Mouse (Mus musculus): ENCODE measurements around the gene Prkaca.
"Not testable (repeated sequence)": the region's sequence is repeated elsewhere in the genome, so short reads cannot be mapped to it uniquely, and the experiment has no call there.

Gene Prkaca

DNA sequence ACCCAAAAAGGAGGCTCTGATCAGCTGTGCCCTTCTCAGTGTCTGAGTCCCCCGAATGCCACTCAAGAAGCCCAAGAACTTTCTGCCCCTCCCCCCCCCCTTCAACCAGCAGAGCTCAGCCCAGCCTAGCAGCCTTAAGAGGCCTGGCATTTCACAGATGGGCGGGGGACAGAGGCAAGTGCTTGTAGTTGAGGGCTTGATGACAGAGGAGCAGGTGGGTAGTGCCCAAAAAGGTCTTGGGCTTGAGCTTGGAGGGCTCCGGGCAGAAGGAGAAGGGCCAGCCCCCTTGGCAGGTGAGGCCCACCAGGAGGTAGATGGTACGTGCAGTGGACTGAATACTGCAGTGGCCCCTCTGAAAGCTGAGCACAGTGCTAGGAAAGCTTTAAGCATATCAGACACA lies 1.7 kb downstream of the Prkaca start:
- in situ Hi-C loops (cut with MboI, MseI), result no loop called here

DNA sequence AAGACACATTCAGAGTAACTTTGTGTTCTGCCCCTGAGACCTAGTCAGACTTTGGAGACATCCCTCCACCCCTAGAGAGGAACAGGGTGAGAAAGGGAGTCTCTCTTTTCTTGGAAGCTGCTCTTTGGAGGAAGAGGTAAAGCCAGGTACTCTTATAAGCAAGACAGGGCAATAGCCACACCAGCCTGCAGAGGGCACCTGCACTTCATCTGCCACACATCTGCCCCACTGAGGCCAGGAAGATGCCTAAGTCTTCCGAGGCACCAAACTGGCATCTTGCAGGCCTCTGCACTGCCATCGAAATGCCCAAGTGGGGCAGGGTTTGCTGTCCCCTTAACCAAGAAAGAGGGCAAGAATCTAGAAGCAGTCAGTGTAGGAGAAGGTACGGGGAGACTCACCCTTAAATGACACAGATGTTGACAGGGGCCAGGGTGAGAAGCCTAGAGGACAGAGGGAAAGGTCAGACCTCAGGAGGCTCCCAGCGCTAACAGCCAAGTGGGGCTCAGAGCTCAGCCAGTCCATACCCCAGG lies 3.4 kb downstream of the Prkaca start:
- in situ Hi-C loops (cut with MboI, MseI), result no loop called here

DNA sequence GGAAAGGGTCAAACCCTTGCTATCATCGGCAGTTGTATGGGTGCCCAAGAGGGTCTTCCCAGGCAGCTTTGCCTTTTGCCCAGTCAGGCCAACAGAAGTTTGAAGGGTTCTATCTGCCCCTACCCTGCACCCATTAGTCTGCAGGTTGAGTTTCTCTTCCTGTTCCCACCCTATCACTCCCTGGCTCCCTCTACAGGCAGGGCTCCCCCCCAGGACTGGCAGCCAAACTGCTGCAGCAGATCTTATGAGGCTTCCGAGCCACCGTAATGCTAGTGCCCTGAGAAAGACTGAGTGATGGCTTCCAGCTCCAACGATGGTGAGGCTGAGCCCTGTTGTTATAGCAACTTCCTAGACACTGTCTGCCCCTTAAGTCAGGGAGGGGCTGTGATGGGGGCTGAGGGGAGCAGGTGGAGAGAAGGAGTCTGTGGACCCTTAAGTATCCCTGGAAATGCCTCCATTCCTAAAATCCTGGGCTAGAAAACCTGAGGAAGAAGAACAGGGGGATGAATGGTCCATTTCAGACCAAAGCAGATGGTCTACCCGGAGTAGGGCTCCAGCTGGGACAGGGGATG lies 4.1 kb downstream of the Prkaca start:
- in situ Hi-C loops (cut with MboI, MseI), result no loop called here

DNA sequence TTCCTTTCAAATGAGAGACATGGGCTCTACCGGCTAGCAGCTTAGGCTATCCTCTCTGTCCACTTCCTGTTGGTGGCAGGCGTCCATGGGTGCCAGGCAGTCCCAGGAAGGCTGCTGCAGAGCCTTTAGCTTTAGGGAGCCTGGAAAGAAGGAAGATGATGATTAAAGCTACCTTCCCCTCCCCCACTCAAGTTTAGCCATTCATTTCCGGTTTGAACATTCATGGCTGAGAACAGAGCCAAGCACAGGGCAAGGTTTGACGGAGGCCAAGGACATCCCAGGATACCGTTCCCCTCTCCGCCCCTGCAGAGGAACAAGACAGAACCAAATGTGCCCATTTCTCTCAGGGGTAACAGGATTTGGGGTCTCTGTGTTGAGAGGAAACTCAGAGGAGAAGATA lies 4.9 kb downstream of the Prkaca start:
- in situ Hi-C loops (cut with MboI, MseI), result no loop called here

DNA sequence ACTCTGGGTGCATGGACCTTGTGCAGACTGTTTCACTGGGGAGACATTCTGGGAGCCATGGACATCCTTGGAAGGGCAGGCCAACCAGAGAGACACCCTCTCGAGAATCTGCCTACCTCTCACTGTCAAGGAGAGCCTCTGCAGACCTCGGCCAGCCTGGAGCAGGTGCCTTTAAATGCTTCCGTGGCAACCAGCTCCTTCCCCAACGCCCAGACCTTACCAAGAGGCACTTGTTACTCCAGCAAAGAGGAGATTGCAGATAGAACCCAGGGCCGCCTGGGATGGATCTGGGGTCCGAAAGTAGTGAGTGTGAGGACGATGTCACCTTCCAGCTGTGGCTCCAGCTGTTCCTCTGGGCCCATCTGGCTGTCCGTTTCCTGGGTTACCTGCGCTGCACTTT lies 5.4 kb downstream of the Prkaca start:
- in situ Hi-C loops (cut with MboI, MseI), result no loop called here

DNA sequence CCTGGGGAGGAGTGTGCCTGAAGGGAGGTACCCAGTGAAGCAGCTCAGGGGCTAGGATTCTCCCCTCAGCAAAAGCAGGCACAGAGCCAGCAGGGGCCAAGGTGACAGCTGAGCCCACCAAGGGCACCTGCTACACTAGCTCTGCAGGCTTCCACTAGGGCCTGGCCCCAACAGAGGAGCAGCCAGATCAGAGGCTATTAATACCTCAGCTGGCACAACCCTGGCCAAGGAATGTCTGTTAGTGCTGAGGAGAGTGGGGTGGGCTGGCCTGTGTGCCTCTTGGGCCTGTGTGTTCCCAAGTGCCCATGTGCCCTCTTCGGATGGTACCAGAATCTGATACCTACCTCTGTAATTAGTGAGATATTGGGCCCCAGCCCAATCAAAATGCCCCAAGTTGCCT lies 7.5 kb downstream of the Prkaca start:
- in situ Hi-C loops (cut with MboI, MseI), result no loop called here

DNA sequence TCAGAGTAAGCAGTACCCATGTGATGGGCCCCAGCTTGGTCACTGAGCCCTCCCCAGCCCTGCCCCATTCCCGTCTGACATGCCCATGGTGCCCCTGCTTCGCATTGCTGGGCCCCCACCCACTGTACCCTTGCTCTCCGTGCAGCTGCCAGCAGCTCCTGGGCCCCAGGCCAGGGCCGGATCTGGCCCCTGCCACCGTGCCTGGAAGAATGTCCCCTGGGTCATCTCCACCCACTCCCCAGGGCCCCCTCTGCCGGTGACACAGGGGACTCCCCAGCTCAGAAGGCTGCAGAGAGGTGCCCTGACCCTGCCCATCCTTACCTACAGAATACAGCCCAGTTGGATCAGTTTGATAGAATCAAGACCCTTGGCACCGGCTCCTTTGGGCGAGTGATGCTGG lies 8.1 kb downstream of the Prkaca start:
- in situ Hi-C loops (cut with MboI, MseI), result no loop called here

DNA sequence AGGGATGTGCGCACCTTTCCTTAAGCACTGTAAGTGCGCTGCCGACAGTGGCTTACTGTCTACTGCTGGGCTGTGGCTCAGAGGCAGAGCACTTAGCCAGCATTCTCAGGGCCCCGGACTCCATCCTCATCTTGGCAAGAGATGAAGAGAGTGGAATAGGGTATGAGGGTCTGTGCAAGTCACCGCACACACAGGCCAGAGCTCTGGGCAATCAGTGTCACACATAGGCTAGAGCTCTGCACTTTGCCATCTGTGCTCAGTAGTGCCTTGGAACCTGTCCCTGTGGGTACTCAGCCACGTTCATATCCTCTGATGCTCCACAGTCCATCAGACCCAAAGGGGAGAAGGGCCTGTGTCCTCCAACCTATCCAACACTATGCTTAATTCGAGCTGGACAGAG lies 8.7 kb downstream of the Prkaca start:
- in situ Hi-C loops (cut with MboI, MseI), result no loop called here

DNA sequence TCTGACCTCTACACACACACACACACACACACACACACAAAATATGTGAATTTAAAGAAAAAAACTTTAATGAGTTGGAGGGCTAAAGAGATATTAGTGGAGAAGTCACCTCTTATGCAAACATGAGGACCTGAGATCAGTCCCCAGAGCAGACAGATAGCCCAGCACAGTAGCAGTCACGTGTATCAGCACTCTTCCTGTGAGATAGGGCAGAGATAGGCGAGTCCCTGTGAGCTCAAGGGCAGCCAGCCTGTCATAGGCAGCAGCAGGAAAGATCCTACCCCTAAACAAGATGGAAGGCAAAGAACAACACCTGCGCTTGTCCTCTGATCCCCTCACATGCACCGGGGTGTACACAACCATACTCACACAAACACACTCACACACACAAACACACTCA lies 9.7 kb downstream of the Prkaca start:
- in situ Hi-C loops (cut with MboI, MseI), result no loop called here

DNA sequence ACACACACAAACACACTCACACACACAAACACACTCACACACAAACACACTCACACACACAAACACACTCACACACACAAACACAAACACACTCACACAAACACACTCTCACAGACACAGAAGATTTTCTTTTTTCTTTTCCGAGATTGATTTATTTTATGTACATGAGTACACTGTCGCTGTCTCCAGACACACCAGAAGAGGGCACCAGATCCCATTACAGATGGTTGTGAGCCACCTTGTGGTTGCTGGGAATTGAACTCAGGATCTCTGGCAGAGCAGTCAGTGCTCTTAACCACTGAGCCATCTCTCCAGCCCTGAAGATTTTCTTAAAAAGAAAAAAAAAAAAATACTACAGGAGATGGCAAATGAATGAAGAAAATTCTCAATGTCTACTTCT lies 10.4 kb downstream of the Prkaca start:
- in situ Hi-C loops (cut with MboI, MseI), result not testable (repeated sequence)

DNA sequence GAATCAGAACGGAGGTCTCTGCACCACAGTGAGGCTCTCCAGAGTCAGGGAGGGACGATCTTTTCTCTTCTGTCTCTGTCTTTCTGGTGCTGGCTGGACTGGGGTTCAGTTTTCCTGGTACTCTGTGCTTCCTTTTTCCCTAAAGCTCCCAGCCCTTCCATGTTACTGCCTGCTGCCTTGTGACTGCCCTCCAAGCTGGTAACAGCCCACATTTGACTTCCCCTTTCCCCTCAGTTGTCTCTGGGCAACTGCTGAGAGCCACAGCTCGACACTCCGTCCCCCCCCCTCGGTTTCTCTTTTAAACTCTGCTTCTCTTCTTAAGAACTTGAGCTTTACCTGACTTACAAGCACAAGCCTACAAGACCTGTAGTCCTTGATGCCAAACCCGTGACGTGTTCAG lies 16.4 kb downstream of the Prkaca start:
- in situ Hi-C loops (cut with MboI, MseI), result no loop called here

DNA sequence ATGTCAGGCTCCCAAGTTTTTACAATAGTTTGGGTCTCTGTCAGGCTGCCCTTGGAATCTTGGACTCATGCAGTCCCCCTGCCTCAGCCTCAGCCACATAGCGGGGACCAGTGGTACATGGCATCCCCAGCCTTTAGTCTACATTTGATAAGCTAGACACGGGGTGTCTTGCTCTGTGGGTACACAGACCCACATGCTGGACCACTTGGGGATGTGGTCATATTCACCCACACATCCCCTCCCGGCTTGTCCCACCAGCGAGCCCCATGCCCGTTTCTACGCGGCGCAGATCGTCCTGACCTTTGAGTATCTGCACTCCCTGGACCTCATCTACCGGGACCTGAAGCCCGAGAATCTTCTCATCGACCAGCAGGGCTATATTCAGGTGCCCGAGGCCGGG lies 17.4 kb downstream of the Prkaca start:
- in situ Hi-C loops (cut with MboI, MseI), result no loop called here

DNA sequence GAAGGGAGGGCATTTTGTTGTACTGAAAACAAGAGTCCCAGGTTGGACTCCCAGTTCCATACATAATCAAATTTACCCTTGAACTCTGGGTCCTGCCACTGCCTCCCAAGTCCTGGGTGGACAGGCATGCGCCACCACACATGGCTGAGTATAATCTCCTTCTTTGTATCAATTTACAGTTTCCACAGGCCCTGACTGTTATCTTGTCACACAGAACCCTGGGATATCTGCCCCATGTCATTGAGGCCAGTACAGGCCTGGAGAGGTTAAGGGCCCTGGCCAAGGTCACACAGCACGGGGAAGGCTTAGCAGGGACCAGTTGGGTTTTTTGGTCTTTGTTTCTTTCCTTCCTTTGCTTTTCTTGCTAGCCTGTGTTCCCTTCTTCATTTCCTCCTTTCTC lies 19.7 kb downstream of the Prkaca start:
- in situ Hi-C loops (cut with MboI, MseI), result no loop called here

DNA sequence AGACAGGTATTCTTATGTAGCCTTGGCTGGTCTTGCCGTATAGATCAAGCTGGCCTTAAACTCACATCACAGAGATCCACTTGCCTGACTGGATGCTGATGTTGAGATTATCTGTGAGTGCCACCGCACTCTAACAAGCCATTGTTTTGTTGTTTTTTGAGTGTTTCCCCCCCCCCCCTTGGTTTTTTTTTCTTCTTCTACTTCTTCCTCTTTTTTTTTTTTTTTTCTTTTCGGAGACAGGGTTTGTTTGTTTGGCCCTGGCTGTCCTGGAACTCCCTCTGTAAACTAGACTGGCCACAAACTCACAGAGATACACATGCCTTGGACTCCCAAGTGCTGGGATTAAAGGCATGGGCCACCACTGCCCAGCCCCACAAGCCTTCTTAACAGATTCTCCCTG lies 21.2 kb downstream of the Prkaca start:
- in situ Hi-C loops (cut with MboI, MseI), result no loop called here

DNA sequence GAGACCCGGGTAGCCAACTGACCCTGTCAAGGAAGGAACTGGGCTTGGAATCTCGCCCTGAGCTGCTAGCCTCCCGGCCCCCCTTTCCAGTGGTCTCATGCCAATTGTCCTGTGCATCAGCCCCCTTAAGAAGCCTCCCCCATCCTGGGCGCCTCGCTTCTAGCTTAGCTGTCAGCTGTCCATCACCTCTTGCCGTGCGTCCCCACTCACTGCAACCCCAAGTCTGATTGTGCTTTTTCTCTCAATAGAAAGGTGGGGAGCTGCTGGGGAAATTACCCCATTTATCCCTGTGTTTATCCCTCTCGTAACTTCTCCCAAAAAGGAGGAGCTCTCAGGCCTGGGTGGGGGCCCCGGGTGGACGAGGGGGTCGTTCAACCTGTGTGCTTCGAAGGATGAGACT lies 23.2 kb downstream of the Prkaca start:
- in situ Hi-C loops (cut with MboI, MseI), result no loop called here

DNA sequence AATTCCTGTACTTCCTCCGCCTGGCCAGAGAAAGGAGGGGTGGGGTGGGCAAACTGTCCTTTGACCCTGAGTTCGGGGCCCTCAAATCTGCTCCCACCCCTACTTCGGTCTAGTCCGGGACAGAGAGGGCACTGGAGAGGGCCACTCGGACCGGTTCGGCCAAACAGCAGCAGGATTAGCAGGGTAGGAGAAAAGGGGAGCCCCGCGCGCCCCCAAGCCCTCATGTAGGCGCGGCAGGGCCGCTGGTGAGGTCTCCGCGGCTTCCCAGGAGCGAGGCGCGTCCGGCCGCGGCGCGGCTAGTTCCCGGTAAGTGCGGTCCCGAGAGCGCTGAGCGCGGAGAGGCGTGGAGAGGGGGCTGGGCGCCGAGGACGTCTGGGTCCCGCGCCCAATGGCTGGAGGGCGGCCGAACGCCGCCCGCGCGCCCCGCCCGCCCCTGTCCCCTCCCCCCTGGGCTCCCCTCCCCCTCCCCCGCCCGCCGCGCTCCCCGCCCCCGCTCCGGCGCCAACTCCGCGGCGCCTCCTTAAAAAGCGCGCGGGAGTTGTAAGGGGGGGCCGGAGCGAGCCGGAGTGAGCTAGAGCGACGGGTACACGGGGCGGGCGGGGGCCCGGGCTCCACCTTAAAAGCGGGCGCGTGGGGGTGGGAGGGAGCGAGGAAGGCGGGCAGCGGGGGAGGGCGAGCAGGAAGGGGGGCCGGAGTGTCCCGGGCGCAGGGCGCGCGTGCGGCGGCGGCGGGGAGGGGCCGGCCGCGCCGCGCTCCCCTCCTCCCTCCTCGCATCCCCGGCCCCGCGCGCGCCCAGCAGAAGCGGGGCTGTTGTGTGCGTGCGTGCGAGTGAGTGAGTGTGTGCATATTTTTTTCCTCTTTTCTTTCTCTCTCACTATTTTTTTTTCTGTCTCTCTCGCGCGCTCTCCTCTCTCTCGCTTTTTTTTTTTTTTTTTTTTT lies 24.0 kb downstream of the Prkaca start:
- in situ Hi-C loops (cut with MboI, MseI), result no loop called here

DNA sequence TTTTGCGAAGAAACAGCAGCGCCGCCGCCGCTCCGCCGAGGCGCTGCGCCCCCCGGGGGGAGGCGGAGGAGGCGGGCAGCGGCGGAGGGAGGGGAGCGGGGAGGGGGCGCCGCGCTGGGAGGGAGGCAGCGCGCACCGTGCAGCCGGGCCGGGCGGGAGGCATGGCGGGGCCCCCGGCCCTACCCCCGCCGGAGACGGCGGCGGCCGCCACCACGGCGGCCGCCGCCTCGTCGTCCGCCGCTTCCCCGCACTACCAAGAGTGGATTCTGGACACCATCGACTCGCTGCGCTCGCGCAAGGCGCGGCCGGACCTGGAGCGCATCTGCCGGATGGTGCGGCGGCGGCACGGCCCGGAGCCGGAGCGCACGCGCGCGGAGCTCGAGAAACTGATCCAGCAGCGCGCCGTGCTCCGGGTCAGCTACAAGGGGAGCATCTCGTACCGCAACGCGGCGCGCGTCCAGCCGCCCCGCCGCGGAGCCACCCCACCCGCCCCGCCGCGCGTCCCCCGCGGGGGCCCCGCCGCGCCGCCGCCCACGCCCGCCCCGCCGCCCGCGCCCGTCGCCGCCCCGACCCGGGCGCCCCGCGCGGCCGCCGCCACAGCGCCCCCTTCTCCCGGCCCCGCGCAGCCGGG lies 24.8 kb downstream of the Prkaca start, which contains the start of gene Samd1:
Gene Samd1, plus strand, starts transcription at position 162 of the 631 bp plus-strand sequence.
- in situ Hi-C loops (cut with MboI, MseI), result no loop called here

DNA sequence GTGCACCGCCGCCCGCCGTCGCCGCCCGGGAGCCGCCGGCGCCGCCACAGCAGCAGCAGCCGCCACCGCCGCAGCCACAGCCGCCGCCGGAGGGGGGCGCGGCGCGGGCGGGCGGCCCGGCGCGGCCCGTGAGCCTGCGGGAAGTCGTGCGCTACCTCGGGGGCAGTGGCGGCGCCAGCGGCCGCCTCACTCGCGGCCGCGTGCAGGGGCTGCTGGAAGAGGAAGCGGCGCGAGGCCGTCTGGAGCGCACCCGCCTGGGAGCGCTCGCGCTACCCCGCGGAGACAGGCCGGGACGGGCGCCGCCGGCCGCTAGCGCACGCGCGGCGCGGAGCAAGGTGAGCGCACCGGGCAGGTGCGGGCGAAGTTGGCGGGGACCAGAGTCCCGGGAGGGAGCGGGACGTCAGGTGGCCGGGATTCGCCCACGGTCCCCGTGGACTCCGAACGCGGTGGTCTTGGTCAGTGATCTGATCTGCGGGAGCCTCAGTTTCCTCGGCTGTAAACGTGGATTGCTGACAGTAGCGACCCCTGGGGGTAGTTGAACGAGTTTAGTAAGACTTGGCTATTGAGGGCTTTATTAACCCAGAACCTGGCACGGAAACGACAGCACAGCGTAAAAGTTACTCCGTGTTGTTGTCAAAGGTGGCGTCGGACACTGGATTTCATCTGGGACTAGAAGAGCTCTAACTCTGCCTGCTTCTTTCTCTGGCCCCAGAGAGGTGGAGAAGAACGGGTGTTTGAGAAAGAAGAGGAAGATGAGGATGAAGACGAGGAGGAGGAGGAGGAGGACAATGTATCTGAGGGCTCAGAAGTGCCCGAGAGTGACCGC lies 25.7 kb downstream of the Prkaca start:
- in situ Hi-C loops (cut with MboI, MseI), result no loop called here

DNA sequence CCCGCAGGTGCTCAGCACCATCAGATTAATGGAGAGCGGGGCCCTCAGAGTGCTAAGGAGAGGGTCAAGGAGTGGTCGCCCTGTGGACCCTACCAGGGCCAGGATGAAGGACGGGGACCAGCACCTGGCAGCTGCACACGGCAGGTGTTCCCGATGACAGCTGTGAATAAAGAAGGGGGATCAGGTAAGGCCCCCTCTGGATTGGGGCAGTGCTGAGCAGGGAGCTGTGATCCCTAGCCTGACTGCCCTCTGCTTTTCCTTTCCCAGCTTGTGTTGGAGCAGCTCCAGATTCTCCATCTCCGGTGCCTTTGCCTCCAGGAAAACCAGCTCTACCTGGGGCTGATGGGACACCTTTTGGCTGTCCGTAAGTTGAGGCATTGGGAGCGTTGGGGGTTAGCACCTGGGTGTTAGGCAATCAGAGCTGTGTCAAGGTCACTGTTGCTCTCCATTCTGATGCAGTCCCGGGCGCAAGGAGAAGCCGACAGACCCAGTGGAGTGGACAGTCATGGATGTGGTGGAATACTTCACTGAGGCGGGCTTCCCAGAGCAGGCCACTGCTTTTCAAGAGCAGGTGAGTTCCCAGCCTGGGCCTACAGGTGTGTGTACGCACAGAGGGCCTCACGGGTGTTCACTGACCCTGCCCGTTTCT lies 26.4 kb downstream of the Prkaca start:
- in situ Hi-C loops (cut with MboI, MseI), result no loop called here

DNA sequence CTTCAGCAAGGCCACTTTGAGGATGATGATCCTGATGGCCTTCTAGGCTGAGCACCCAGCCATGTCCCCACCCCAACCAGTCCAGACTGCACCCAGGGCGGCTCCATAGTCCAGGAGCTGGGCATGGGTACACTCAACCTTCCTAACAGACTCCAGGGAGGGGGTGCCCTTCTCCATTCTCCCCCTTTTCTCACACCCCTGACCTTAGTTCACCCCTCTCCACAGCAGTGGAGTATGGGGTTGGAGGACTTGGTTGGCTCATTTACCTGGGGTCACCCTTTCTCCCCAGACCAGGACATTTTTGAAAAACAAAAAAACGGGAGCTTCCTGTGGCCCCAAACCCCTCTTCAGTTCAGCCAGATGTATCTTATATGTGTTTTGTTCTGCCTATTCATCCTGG lies 27.0 kb downstream of the Prkaca start:
- in situ Hi-C loops (cut with MboI, MseI), result no loop called here

Measured in regulatory T cell (primary cell).